Mouse (Mus musculus): ENCODE data around the gene Ttll7.

- TF ChIP-seq CTCF (IDR thresholded peaks at IDR 0.05; ENCODE audit: borderline replicate concordance, extremely low read depth, insufficient read depth, insufficient read length) (no peak), POLR2A (IDR thresholded peaks at IDR 0.05; ENCODE audit: borderline replicate concordance, extremely low read depth, insufficient read depth, insufficient read length, poor library complexity, severe bottlenecking) (no peak)
Observed at GRCm38 (mm10) chr3:146908922-146909321, 56.8 kb downstream of the Ttll7 start.

All from brain, embryonic 14.5 days (tissue).